Mouse (Mus musculus) embryonic facial prominence, embryonic 11.5 days (tissue): ENCODE measurements at regions not wholly inside any gene's neighbourhood (a gene's known extent, or its start where the extent isn't known, plus 50 kb on each side); places are given as distances from the start of the nearest gene placed in this dataset.

Source experiments
- ATAC-seq: fragments of 200-750 bp; cut with Nextera tagmentation; replicated peaks from 2 replicates; pipeline ENCODE4 v1.8.0; 2017; ENCODE audit warnings: low read depth; ENCODE audit not compliant: insufficient number of reproducible peaks, low FRiP score, low TSS enrichment
- DNase-seq: peaks from one replicate; pipeline ENCODE4 v3.0.0-alpha.2; 2015; ENCODE audit warnings: low spot score
- H3K27ac ChIP-seq: fragments of 300-500 bp; sonication (generic); replicated peaks from 2 replicates; pipeline ENCODE4 v1.5.1; 2014; ENCODE audit warnings: mild to moderate bottlenecking, low read depth, low read length, control low read depth
- H3K27me3 ChIP-seq: fragments of 300-500 bp; sonication (generic); 2 replicates; pipeline ENCODE4 v1.6.1; 2014; ENCODE audit warnings: mild to moderate bottlenecking, low read length, moderate library complexity, mixed read lengths; ENCODE audit not compliant: control insufficient read depth, insufficient read depth
- H3K36me3 ChIP-seq: fragments of 300-500 bp; sonication (generic); replicated peaks from 2 replicates; pipeline ENCODE4 v1.6.1; 2014; ENCODE audit warnings: low read depth, mild to moderate bottlenecking, low read length, moderate library complexity, mixed read lengths; ENCODE audit not compliant: control insufficient read depth, insufficient read depth
- H3K4me1 ChIP-seq: fragments of 300-500 bp; sonication (generic); 2 replicates; pipeline ENCODE4 v1.6.1; 2014; ENCODE audit warnings: low read length, mixed read lengths; ENCODE audit not compliant: control insufficient read depth, insufficient read depth
- H3K4me2 ChIP-seq: fragments of 300-500 bp; sonication (generic); 2 replicates; pipeline ENCODE4 v1.6.1; 2014; ENCODE audit warnings: low read depth, mild to moderate bottlenecking, control low read depth, low read length, moderate library complexity
- H3K4me3 ChIP-seq: fragments of 300-500 bp; sonication (generic); 2 replicates; pipeline ENCODE4 v1.5.1; 2014; ENCODE audit warnings: low read depth, low read length, control low read depth
- H3K9ac ChIP-seq: fragments of 300-500 bp; sonication (generic); replicated peaks from 2 replicates; pipeline ENCODE4 v1.6.1; 2014; ENCODE audit warnings: mild to moderate bottlenecking, control low read depth, low read length
- H3K9me3 ChIP-seq: fragments of 300-500 bp; sonication (generic); replicated peaks from 2 replicates; pipeline ENCODE4 v1.6.1; 2016; ENCODE audit warnings: mild to moderate bottlenecking, low read length, inconsistent platforms, mixed read lengths; ENCODE audit not compliant: control insufficient read depth
- WGBS: fragments of 180-500 bp; shearing (Covaris S2); extraction: QIAGEN DNeasy Blood & Tissue Kit; methylation state at CpG from one replicate; pipeline ENCODE4 v1.1.7; 2014; 5-methylcytosine and 5-hydroxymethylcytosine counted together

- Histone ChIP-seq H3K4me2 (no peak overlapping the region), H3K9ac (no peak overlapping the region), H3K27ac (no peak overlapping the region), H3K4me3 (no peak overlapping the region), H3K4me1 (no peaks in the 10 kb centered on the region), H3K36me3 (no peaks in the 10 kb centered on the region), H3K9me3 (no peaks in the 10 kb centered on the region), H3K27me3 (no peaks in the 10 kb centered on the region)
- peak; percentile 67 for DNase-seq
- ATAC-seq = no peak
- 62% methylated on average over 5 of the region's 5 CpGs for WGBS
Measured at GRCm38 (mm10) chr12:25978335-25978734, 436.7 kb downstream of the Rnf144a start.

GRCm38 (mm10) chr12:25958584-25958983 lies 456.5 kb downstream of the Rnf144a start:
- ATAC-seq (no peak), DNase-seq (no peak)
- Histone ChIP-seq H3K9me3 (no peaks in the 10 kb centered on the region), H3K27me3 (no peaks in the 10 kb centered on the region), H3K4me1 (no peaks in the 10 kb centered on the region), H3K36me3 (no peaks in the 10 kb centered on the region), H3K4me2 (no peak overlapping the region), H3K4me3 (no peak overlapping the region), H3K9ac (no peak overlapping the region), H3K27ac (no peak overlapping the region)
- WGBS = 84% methylated on average over 4 of the region's 4 CpGs

GRCm38 (mm10) chr12:25957547-25957946 lies 457.5 kb downstream of the Rnf144a start:
- no peak for ATAC-seq
- no peaks in the 10 kb centered on the region for H3K36me3 ChIP-seq
- H3K4me1 ChIP-seq = no peaks in the 10 kb centered on the region
- no peaks in the 10 kb centered on the region for H3K27me3 ChIP-seq
- 91% methylated on average over 1 of the region's 1 CpGs for WGBS
- H3K4me3 ChIP-seq = no peak overlapping the region
- no peak for DNase-seq
- H3K9ac ChIP-seq = no peak overlapping the region
- no peak overlapping the region for H3K27ac ChIP-seq
- H3K9me3 ChIP-seq = no peaks in the 10 kb centered on the region
- H3K4me2 ChIP-seq = no peak overlapping the region

- Histone ChIP-seq H3K27ac (no peak overlapping the region), H3K4me3 (no peak overlapping the region), H3K4me2 (no peak overlapping the region), H3K27me3 (no peaks in the 10 kb centered on the region), H3K4me1 (no peaks in the 10 kb centered on the region), H3K9ac (no peak overlapping the region), H3K36me3 (no peaks in the 10 kb centered on the region), H3K9me3 (no peaks in the 10 kb centered on the region)
- WGBS = 77% methylated on average over 7 of the region's 7 CpGs
- ATAC-seq (no peak), DNase-seq (no peak)
Measured at GRCm38 (mm10) chr12:25947107-25947506, 467.9 kb downstream of the Rnf144a start.

GRCm38 (mm10) chr12:25946121-25946520 lies 468.9 kb downstream of the Rnf144a start:
- 78% methylated on average over 3 of the region's 3 CpGs for WGBS
- Histone ChIP-seq H3K4me2 (no peak overlapping the region), H3K4me3 (no peak overlapping the region), H3K9ac (no peak overlapping the region), H3K4me1 (no peaks in the 10 kb centered on the region), H3K27me3 (no peaks in the 10 kb centered on the region), H3K9me3 (no peaks in the 10 kb centered on the region), H3K36me3 (no peaks in the 10 kb centered on the region), H3K27ac (no peak overlapping the region)
- ATAC-seq (no peak), DNase-seq (no peak)

- H3K36me3 ChIP-seq = no peaks in the 10 kb centered on the region
- ATAC-seq (no peak), DNase-seq (no peak)
- H3K9ac ChIP-seq = no peak overlapping the region
- 86% methylated on average over 6 of the region's 6 CpGs for WGBS
- H3K27ac ChIP-seq = no peak overlapping the region
- H3K27me3 ChIP-seq = no peaks in the 10 kb centered on the region
- H3K4me1 ChIP-seq = no peaks in the 10 kb centered on the region
- no peak overlapping the region for H3K4me2 ChIP-seq
- no peak overlapping the region for H3K4me3 ChIP-seq
- no peaks in the 10 kb centered on the region for H3K9me3 ChIP-seq
Measured at GRCm38 (mm10) chr12:25938856-25939255, 476.2 kb downstream of the Rnf144a start.

- no peak for DNase-seq
- no peak overlapping the region for H3K4me2 ChIP-seq
- no peaks in the 10 kb centered on the region for H3K36me3 ChIP-seq
- H3K9me3 ChIP-seq = no peaks in the 10 kb centered on the region
- no peak for ATAC-seq
- no peaks in the 10 kb centered on the region for H3K27me3 ChIP-seq
- no peak overlapping the region for H3K27ac ChIP-seq
- 85% methylated on average over 5 of the region's 5 CpGs for WGBS
- no peaks in the 10 kb centered on the region for H3K4me1 ChIP-seq
- H3K4me3 ChIP-seq = no peak overlapping the region
- no peak overlapping the region for H3K9ac ChIP-seq
Measured at GRCm38 (mm10) chr12:25934946-25935345, 480.1 kb downstream of the Rnf144a start.

GRCm38 (mm10) chr12:25934526-25934925 lies 480.5 kb downstream of the Rnf144a start:
- no peaks in the 10 kb centered on the region for H3K27me3 ChIP-seq
- H3K9ac ChIP-seq = no peak overlapping the region
- WGBS = 95% methylated on average over 3 of the region's 3 CpGs
- no peak overlapping the region for H3K27ac ChIP-seq
- H3K4me2 ChIP-seq = no peak overlapping the region
- H3K4me3 ChIP-seq = no peak overlapping the region
- no peaks in the 10 kb centered on the region for H3K9me3 ChIP-seq
- H3K36me3 ChIP-seq = no peaks in the 10 kb centered on the region
- H3K4me1 ChIP-seq = no peaks in the 10 kb centered on the region
- DNase-seq (no peak), ATAC-seq (no peak)
